Mouse (Mus musculus): Measurements from ENCODE around the gene Tcf25.

DNA sequence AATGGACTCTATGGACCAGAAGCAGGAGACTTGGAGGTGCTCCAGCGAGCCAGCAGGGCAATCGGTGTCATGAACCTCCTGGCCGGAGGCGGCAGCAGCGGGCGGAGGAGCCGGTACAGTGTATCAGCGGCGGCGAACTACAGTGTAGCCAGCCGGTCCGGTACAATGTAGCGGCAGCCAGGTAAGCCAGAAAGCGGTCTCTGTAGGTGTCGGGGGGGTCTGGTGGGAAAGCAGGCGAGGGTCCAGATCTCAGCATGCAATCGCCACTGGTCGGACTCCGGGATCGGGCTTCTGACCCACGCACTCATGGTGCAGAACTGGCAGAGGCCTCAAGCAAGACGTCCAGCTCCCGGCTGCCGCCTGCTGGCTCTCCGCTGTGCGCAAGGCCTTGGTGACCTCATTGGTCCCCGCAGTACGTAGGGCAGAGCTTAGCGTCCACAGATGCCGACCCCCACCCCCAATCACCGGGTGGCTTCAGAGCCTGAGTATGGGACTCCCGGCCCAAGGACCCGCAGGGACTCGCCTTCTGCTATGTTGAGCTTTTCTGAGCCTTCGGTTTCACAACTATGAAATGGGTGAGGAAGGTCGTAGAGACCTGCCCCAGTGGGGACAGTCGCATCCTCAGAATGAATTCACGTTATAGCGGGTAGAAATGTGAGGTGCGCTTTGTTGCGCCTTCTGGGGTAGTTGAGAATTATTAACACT, 69.5 kb downstream of the Tcf25 start:
- TF ChIP-seq CTCF (IDR thresholded peaks at IDR 0.05) (peak; percentile 72), EP300 (IDR thresholded peaks at IDR 0.05) (no peak)
